Mouse (Mus musculus): ENCODE data around the gene Mxd4.

GRCm38 (mm10) chr5:34189521-34189920 lies 2.0 kb upstream of the Mxd4 start:
- no peak for TF ChIP-seq POLR2A (IDR thresholded peaks at IDR 0.05; ENCODE audit: borderline replicate concordance, low read depth, low read length)
- no peak for TF ChIP-seq CTCF (IDR thresholded peaks at IDR 0.05; ENCODE audit: low read depth, low read length)

All from bone marrow macrophage, adult 2 months (primary cell).